Mouse (Mus musculus): ENCODE data around the gene 4833439L19Rik.

DNA sequence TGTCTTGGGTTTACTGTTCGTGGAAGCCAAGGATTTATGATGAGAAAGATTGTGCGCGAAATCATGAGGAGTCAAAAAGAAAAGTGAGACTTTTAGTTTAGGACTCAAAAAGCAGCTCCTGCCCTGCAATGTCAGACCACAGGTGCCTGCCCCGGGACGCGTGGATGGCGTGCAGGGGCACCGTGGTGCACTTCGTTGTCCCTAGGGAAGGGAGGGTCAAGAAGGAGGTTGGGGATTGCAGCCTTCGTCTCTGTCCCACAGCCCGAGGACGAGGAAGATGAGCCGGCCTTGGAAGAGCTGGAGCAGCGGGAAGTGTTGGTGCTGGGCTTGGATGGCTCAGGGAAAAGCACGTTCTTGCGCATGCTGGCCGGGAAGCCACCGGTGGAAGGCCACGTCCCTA, 10.3 kb upstream of the 4833439L19Rik start:
- TF ChIP-seq CTCF (IDR thresholded peaks at IDR 0.05; ENCODE audit: low read depth, low read length), result no peak
- no peak for TF ChIP-seq POLR2A (IDR thresholded peaks at IDR 0.05; ENCODE audit: borderline replicate concordance, low read depth, low read length)

Measured in bone marrow macrophage, adult 2 months (primary cell).